Mouse (Mus musculus) erythroblast, embryonic 14.5 days (primary cell): ENCODE data around the gene Iqcn. TPM values are rescaled to one million over a fixed set of nuclear protein-coding genes. Genes with fewer than 3 reads are reported as not detected.

Experiments
- H3K27me3 ChIP-seq: 2 replicates; pipeline ENCODE4 v1.6.1; 2012; ENCODE audit warnings: inconsistent platforms; ENCODE audit not compliant: control insufficient read depth
- H3K36me3 ChIP-seq: 2 replicates; pipeline ENCODE4 v1.6.1; 2012; ENCODE audit warnings: mild to moderate bottlenecking, inconsistent platforms; ENCODE audit not compliant: control insufficient read depth
- H3K4me1 ChIP-seq: 2 replicates; pipeline ENCODE4 v1.6.1; 2012; ENCODE audit warnings: inconsistent platforms; ENCODE audit not compliant: control insufficient read depth
- H3K4me3 ChIP-seq: replicated peaks from 2 replicates; pipeline ENCODE3; 2012; ENCODE audit warnings: moderate library complexity, mild to moderate bottlenecking, inconsistent platforms
- H3K9me3 ChIP-seq: 2 replicates; pipeline ENCODE4 v1.6.1; 2012; ENCODE audit warnings: low read length, inconsistent platforms, mixed read lengths; ENCODE audit not compliant: control insufficient read depth
- GATA1 ChIP-seq: IDR thresholded peaks from 2 replicates; pipeline ENCODE4 v1.6.1; 2012; ENCODE audit warnings: low read length, inconsistent platforms, mixed read lengths
- TAL1 ChIP-seq: IDR thresholded peaks from 3 replicates; pipeline ENCODE4 v1.6.1; 2012; ENCODE audit warnings: low read length, inconsistent platforms, mixed read lengths
- polyA plus RNA-seq: library from polyadenylated mRNA; stranded (reverse); fragments of >175 nt; gene quantifications from 2 replicates; pipeline ENCODE4 v1.2.3, GENCODE M21; 2012

Iqcn gene
- 0.02 TPM in 1 of 2 replicates, not detected in the other for polyA plus RNA-seq

GRCm38 (mm10) chr8:70703287-70703686 lies at the start of gene Iqcn:
Iqcn (plus strand) TSS chr8:70703457.
- no peaks in the 10 kb centered on the region for H3K27me3 ChIP-seq
- H3K9me3 ChIP-seq, result peaks cover 4% of the 10 kb centered on the region
- H3K36me3 ChIP-seq, result peaks cover 4% of the 10 kb centered on the region
- peaks cover 40% of the 10 kb centered on the region for H3K4me1 ChIP-seq
- no peak for TF ChIP-seq GATA1
- H3K4me3 ChIP-seq, result no peak within 1 kb of the TSS

DNA sequence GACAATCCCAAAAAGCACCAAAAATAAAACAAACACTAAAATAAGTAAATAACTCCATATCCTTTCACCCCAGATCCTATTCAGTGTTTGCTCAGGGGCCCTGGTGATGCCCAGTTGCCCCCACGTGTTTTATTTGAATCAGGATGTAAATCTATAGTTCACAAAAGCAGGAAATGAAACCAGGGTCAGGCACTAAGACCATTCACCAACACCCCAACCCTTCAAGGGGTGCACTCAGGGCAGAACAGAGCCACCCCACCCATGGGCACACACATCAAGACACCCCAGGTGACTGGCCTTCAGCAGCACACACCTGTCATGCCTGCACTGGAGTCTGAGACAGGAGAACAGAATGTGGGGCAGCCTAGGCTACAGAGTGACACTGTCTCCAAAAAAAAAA lies 49.1 kb upstream of the Iqcn start:
- H3K4me3 ChIP-seq, result no peak overlapping the region
- peaks cover 28% of the 10 kb centered on the region for H3K4me1 ChIP-seq
- no peaks in the 10 kb centered on the region for H3K9me3 ChIP-seq
- H3K36me3 ChIP-seq, result peaks cover 65% of the 10 kb centered on the region
- TF ChIP-seq TAL1 (no peak), GATA1 (no peak)
- H3K27me3 ChIP-seq, result no peaks in the 10 kb centered on the region

DNA sequence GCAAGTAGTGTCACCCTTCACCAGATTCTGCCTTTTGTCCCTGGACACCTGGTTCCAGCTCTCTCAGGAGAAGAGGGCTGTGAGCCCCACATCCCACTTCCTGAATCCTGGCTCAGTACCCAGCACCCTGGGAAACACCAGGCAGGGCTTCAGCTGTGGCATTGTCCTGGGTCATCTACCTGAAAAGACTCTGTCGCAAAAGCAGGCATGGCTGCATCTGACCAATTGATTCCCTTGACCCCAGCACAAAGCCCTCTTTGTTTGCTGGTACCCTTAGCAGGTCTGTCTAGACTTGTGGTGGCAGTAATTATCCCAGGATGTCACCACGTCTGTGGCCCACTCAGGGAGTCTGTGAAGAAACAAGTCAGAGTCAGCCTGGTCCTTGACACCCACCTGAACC lies 47.8 kb upstream of the Iqcn start:
- TF ChIP-seq TAL1, result no peak
- H3K4me1 ChIP-seq, result peaks cover 35% of the 10 kb centered on the region
- peaks cover 53% of the 10 kb centered on the region for H3K36me3 ChIP-seq

DNA sequence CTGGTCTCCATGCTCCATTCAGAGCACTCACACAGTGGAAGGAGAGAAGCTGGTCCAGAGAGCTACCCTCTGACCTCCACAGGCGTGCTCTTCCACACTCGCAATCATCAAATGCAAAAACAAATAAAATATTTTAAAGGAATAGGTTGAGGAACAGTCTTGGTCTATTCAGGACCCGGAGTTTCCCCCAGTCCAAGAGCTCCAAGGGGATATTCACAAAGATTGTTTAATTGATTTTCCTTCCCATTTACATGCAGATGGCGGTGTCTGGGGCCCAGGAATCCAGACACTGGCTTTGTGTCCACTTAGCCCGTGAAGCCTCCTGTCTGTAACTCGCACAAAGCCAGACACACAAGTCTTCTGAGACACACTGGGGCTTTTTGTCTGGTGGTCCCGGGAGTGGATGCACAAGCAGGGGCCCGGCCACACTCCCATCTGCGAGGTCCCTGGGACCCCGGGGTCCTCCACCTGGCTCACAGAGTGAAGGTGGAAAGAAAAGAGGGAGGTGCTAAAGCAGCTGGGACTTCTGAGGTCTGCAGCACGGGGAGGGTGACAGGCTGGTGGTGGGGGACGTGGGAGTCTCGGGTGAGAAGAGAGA lies 47.0 kb upstream of the Iqcn start:
- H3K36me3 ChIP-seq, result peaks cover 44% of the 10 kb centered on the region

More for the DNA sequence above, 47.8 kb upstream of the Iqcn start:
- Histone ChIP-seq H3K27me3 (no peaks in the 10 kb centered on the region), H3K4me3 (no peak overlapping the region), H3K9me3 (no peaks in the 10 kb centered on the region)

DNA sequence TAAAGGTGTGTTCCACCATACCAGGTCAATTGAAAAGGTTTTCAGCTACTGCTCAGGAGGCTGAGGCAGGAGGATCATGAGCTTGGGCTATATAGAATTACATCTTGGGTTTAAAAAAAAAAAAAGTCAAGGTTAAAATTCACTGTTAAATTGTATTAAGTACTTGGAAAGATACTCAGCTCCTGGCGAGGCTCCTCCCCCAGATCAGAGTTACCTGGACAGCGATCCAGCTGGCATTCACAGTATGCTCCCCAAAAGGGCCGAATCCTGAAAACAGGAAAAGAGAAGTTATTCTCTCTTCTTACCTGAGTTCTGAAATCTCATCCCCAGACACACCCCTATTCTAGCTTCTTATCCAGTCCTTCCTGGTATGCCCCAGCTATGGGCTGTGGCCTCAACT lies 46.0 kb upstream of the Iqcn start:
- H3K4me1 ChIP-seq, result peaks cover 47% of the 10 kb centered on the region
- TF ChIP-seq TAL1 (no peak), GATA1 (no peak)
- no peaks in the 10 kb centered on the region for H3K9me3 ChIP-seq
- peaks cover 37% of the 10 kb centered on the region for H3K36me3 ChIP-seq
- no peaks in the 10 kb centered on the region for H3K27me3 ChIP-seq
- H3K4me3 ChIP-seq, result no peak overlapping the region

More for the DNA sequence above, 47.0 kb upstream of the Iqcn start:
- no peak overlapping the region for H3K4me3 ChIP-seq
- TF ChIP-seq GATA1 (no peak), TAL1 (no peak)
- no peaks in the 10 kb centered on the region for H3K9me3 ChIP-seq
- H3K27me3 ChIP-seq, result no peaks in the 10 kb centered on the region
- peaks cover 42% of the 10 kb centered on the region for H3K4me1 ChIP-seq

- H3K27me3 ChIP-seq, result no peaks in the 10 kb centered on the region
- no peak overlapping the region for H3K4me3 ChIP-seq
- TF ChIP-seq TAL1 (no peak), GATA1 (no peak)
- no peaks in the 10 kb centered on the region for H3K9me3 ChIP-seq
- H3K4me1 ChIP-seq, result peaks cover 50% of the 10 kb centered on the region
- peaks cover 31% of the 10 kb centered on the region for H3K36me3 ChIP-seq
These were observed 45.5 kb upstream of the Iqcn start for GRCm38 (mm10) chr8:70657739-70658138.

DNA sequence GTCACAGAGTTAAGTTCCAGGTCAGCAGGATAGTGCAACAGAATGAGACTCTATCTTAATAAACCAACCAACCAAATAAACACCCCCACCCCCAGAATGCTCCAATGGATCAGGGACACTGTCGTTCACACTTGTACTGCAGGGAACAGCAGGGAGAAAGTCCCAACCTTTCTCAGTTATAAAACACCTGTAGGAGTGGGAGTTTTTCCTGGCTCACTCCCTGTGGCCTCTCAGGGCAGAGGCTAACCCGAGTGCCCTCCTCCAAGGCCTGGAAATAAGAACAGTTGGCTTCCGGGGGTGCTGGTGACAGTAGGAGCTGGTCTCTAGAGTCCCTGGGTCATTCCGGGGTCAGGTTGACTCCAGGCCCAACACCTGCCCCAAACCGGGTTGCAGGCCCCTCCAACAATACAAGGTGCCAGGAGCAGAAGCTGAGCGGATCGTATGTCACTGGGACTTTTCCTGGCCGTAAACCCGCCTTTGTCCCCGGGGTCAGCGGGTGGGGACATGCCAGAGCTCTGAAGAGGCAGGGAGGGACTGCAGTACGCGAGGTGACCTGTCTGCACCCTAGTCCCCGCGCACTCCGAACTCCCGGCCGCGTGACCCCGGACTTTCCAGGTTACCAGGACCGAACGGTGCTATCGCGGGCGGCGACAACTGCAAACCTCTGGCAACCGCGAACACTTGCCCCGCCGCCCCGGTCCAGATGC lies 44.2 kb upstream of the Iqcn start:
- H3K4me3 ChIP-seq, result peak overlapping the region; percentile 92
- no peaks in the 10 kb centered on the region for H3K9me3 ChIP-seq
- H3K36me3 ChIP-seq, result peaks cover 31% of the 10 kb centered on the region
- no peak for TF ChIP-seq GATA1
- no peak for TF ChIP-seq TAL1
- no peaks in the 10 kb centered on the region for H3K27me3 ChIP-seq
- peaks cover 50% of the 10 kb centered on the region for H3K4me1 ChIP-seq

DNA sequence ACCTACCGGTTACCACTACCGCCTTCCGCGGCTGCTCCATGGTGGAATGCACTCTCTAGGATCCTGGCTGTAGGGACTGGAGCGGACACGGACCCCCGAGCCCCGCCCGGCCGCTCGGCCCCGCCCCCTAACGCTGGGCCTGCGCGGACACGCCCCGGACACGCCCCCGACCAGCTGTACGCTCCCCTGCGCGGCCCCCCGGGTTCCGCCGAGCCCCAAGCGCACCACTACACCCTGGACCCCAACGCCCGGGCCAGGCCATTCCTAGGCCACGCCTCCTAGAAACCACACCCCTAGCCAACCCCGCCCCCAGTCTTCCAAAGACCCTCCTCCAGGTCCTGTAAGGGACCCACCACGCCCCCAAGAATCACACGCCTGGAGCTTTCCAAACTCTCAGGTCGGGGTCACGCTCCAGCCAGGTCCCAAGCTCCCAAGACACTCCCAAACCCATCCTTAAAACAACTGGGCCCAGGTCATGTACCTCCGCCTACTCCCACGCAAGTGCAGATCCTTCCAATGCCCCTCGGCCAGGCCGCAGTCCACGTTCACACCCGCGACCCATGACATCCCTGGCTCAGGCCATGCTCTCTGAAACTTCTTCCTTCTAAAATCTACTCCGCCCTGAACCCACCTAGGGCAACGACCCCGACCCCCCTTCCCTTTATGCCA lies 43.5 kb upstream of the Iqcn start:
- Histone ChIP-seq H3K27me3 (no peaks in the 10 kb centered on the region), H3K9me3 (no peaks in the 10 kb centered on the region), H3K4me1 (peaks cover 49% of the 10 kb centered on the region), H3K36me3 (peaks cover 25% of the 10 kb centered on the region), H3K4me3 (peak overlapping the region; percentile 92)
- TF ChIP-seq GATA1 (no peak), TAL1 (no peak)

DNA sequence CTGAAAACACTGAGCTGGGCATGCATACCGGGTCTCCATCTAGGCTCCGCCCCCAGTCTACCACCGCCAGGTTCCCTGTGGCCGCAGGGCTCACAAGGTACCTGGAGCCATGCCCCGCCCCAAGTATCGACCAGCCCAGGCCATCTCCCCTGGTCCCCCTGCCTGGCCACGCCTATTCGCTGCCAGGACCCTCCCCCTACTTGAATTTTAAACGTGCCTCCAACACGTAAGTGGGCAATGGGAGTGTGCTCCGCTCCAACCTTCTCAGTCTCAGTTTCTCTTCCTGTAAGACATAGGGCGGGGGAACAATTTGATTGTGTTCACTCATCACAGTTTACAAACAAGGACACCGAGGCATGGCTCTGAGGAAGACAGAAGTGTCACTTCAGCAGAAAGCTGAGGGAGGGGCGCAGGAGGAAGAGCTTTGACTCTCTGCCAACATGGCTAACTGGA lies 43.0 kb upstream of the Iqcn start, which contains the start of gene Pgpep1:
Gene Pgpep1 (minus strand): TSS at position 116 of the 453 bp plus-strand sequence.
- H3K4me1 ChIP-seq, result peaks cover 50% of the 10 kb centered on the region
- peaks cover 20% of the 10 kb centered on the region for H3K36me3 ChIP-seq
- H3K4me3 ChIP-seq, result peak within 1 kb of the TSS; percentile 92
- no peaks in the 10 kb centered on the region for H3K27me3 ChIP-seq
- no peaks in the 10 kb centered on the region for H3K9me3 ChIP-seq
- TF ChIP-seq TAL1, result no peak
- TF ChIP-seq GATA1, result no peak
